Mouse (Mus musculus): ENCODE measurements around the gene Spag16. TPM values are rescaled to one million over a fixed set of nuclear protein-coding genes. Genes with fewer than 3 reads are reported as not detected.

Spag16 gene
- polyA plus RNA-seq, 1 experiment from 2014 or later: 2.6 TPM

DNA sequence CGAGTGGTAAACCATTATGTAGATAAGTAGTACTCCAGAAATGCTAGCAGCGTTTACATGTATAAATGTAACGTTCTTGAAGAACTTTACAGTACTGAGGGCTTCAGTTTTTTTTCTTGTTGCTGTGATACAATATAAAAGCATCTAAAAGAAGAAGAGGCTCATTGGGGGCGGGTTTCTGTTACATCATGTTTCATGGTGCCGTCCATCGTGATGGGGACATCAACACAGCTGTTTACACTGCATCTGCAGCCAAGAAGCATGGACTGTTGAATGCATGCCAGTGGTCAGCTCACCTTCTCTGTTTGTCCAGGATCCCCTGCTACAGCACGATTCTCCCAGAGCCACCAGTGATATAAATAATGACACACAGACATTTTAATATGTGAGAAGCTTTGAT lies 26.7 kb downstream of the Spag16 start:
- Histone ChIP-seq H3K27me3 (ENCODE audit: poor library complexity, severe bottlenecking) (no peaks in the 10 kb centered on the region), H3K4me3 (no peak overlapping the region), H3K27ac (no peak overlapping the region), H3K9me3 (no peaks in the 10 kb centered on the region), H3K4me1 (no peaks in the 10 kb centered on the region), H3K36me3 (replicated peaks) (no peaks in the 10 kb centered on the region)
- no peak for DNase-seq (ENCODE audit: extremely low spot score, low spot score)
- 89% methylated on average over 7 of the region's 7 CpGs for WGBS

DNA sequence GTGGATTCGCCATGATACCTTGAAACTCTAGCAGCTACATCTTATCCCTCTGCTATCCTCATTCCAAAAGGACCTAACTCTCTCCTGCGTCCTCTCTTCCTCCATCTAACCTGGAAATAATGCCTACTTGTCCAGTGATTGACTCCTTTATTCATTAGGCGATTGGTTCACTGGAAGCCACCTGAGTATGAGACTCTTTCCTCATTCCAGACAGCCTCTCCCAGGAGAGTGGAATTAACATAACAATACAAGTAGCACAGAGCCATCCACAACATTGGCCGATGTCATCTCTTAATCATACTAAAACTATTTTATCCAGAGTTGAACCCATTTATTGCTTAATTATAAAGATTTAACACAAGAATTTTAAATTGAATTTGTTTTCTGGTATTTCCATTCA lies 41.0 kb downstream of the Spag16 start:
- Histone ChIP-seq H3K36me3 (replicated peaks) (no peaks in the 10 kb centered on the region), H3K27ac (no peak overlapping the region), H3K4me3 (no peak overlapping the region), H3K27me3 (ENCODE audit: poor library complexity, severe bottlenecking) (no peaks in the 10 kb centered on the region), H3K9me3 (no peaks in the 10 kb centered on the region), H3K4me1 (no peaks in the 10 kb centered on the region)
- no peak for DNase-seq (ENCODE audit: extremely low spot score, low spot score)
- 82% methylated on average over 4 of the region's 4 CpGs for WGBS

DNA sequence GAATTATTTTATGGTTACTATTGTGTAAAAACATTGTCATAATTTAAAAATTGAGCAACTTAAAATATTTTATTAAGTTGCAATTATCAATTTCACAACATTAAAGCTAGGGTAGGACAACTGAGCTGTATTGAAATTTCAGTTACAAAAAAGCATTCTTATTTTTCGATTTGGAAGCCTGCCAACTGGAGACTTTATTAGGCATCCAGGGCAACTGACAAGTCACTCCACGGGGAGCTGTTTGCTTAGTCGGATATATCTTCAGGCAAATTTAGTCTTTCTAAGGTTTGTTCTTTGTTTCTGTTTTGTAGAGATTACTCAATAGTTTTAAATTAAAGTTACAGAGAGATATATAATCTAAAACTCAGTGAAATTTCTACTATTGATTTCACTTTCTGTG lies 129.8 kb downstream of the Spag16 start:
- DNase-seq (ENCODE audit: extremely low spot score, low spot score): no peak
- no peak overlapping the region for H3K4me3 ChIP-seq
- H3K4me1 ChIP-seq: no peaks in the 10 kb centered on the region
- no peaks in the 10 kb centered on the region for H3K36me3 ChIP-seq (replicated peaks)
- no peaks in the 10 kb centered on the region for H3K9me3 ChIP-seq
- 80% methylated on average over 3 of the region's 3 CpGs for WGBS
- no peak overlapping the region for H3K27ac ChIP-seq
- no peaks in the 10 kb centered on the region for H3K27me3 ChIP-seq (ENCODE audit: poor library complexity, severe bottlenecking)

DNA sequence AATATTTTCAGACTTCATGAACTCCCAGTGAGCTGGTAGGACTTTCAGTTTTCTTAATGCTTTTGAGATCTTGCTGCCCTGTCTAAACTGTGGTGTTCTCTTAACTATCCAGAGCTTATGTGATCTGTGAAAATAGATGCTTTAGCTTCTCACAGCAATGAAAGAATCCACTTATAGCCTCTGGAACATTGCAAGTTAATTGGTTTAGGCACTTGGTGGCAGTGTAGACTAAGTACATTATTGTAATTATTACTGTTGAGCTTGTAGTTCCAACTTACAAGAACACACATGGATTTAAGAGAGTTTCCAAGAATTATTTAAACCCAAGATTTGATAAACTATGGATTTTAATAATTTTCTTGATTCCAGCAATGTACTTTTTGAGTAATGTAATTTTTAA lies 170.1 kb downstream of the Spag16 start:
- H3K36me3 ChIP-seq (replicated peaks): no peaks in the 10 kb centered on the region
- no peaks in the 10 kb centered on the region for H3K4me1 ChIP-seq
- no peaks in the 10 kb centered on the region for H3K27me3 ChIP-seq (ENCODE audit: poor library complexity, severe bottlenecking)
- no peak overlapping the region for H3K27ac ChIP-seq
- no peak for DNase-seq (ENCODE audit: extremely low spot score, low spot score)
- no peak overlapping the region for H3K4me3 ChIP-seq
- H3K9me3 ChIP-seq: no peaks in the 10 kb centered on the region

DNA sequence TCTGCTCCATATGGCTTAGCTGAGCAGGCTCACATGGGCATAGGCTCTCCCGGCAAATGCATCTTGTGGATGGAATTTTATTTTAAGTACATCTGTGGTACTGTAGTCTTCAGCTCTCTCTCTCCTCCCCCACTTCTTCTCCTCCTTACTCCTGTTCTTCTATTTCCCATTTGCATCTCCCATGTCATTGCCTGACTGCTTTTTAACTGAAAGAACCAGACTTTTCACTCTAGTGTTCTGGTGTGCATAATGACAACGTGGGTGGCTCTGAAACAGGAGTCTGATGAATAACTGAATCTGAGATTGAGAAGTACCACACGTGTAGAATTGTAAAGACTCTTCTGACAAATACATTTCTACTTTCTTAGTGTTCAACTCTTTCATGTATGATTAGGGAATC lies 186.2 kb downstream of the Spag16 start:
- Histone ChIP-seq H3K4me1 (no peaks in the 10 kb centered on the region), H3K9me3 (no peaks in the 10 kb centered on the region), H3K27me3 (ENCODE audit: poor library complexity, severe bottlenecking) (no peaks in the 10 kb centered on the region), H3K4me3 (no peak overlapping the region), H3K36me3 (replicated peaks) (no peaks in the 10 kb centered on the region), H3K27ac (no peak overlapping the region)
- WGBS: 79% methylated on average over 3 of the region's 3 CpGs
- DNase-seq (ENCODE audit: extremely low spot score, low spot score): no peak

DNA sequence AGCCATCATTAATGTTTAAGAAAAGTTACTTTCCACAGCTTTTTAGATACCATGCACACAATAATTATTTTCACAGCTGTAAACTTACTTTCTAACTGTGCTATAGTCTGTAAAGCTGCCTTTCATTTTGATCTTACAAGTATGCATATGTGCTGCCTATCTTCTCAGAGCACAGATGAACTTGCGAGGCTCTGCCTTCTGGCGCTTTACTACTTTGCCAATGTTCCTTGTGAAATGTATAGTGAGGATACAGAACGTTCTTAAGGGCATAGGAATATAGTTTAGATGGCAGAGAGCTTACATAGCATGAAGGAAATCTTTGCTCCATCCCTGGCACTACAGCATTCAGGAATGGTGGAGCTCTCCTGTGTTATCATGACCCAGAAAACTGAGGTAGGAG lies 210.6 kb downstream of the Spag16 start:
- DNase-seq (ENCODE audit: extremely low spot score, low spot score): no peak
- H3K36me3 ChIP-seq (replicated peaks): no peaks in the 10 kb centered on the region
- H3K4me3 ChIP-seq: no peak overlapping the region
- H3K27me3 ChIP-seq (ENCODE audit: poor library complexity, severe bottlenecking): no peaks in the 10 kb centered on the region
- WGBS: 91% methylated on average over 3 of the region's 3 CpGs
- no peak overlapping the region for H3K27ac ChIP-seq
- no peaks in the 10 kb centered on the region for H3K9me3 ChIP-seq
- no peaks in the 10 kb centered on the region for H3K4me1 ChIP-seq

DNA sequence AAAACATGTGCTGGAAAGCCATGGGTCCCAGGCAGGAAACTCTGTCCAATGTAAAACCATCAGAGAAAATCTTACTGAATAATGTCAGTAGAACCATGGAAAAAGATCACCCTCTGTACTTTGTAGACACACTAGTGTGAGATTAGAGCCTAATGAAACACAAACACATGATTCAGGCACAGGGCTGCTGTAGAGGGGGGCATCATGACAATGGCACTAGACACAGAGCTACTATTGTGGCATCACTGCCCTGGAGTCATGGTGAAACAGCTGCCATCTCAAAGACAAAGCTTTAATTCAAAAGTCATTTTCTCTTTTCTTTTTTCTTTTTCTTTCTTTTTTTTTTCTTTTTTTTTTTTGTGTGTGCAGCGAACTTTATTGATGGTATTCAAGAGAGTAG lies 240.6 kb downstream of the Spag16 start:
- 86% methylated on average over 1 of the region's 1 CpGs for WGBS
- no peaks in the 10 kb centered on the region for H3K4me1 ChIP-seq
- H3K9me3 ChIP-seq: no peaks in the 10 kb centered on the region
- DNase-seq (ENCODE audit: extremely low spot score, low spot score): no peak
- no peak overlapping the region for H3K4me3 ChIP-seq
- H3K36me3 ChIP-seq (replicated peaks): no peaks in the 10 kb centered on the region
- no peak overlapping the region for H3K27ac ChIP-seq
- no peaks in the 10 kb centered on the region for H3K27me3 ChIP-seq (ENCODE audit: poor library complexity, severe bottlenecking)

DNA sequence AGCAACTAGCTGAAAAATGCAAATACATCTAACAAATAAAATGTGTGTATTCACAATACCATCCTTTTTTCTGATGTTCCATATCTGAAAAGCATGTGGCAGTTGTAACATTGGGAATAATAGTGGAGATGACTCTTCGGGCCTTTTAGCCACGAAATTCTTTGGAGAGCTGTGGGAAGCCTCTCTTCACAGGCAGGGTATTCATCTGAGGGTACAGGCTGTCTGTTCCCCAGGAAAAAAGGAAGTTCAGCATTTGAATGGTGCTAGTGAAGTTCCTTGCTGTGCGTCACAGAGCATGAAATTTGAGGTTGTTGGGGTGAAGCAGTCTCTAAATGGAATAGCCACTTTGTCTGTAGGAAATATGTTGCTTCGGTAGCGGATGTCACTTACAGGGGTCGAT lies 246.7 kb downstream of the Spag16 start:
- H3K4me1 ChIP-seq: peaks cover 6% of the 10 kb centered on the region
- DNase-seq (ENCODE audit: extremely low spot score, low spot score): no peak
- H3K36me3 ChIP-seq (replicated peaks): no peaks in the 10 kb centered on the region
- H3K4me3 ChIP-seq: no peak overlapping the region
- 28% methylated on average over 6 of the region's 6 CpGs for WGBS
- no peaks in the 10 kb centered on the region for H3K27me3 ChIP-seq (ENCODE audit: poor library complexity, severe bottlenecking)
- no peaks in the 10 kb centered on the region for H3K9me3 ChIP-seq
- H3K27ac ChIP-seq: no peak overlapping the region

DNA sequence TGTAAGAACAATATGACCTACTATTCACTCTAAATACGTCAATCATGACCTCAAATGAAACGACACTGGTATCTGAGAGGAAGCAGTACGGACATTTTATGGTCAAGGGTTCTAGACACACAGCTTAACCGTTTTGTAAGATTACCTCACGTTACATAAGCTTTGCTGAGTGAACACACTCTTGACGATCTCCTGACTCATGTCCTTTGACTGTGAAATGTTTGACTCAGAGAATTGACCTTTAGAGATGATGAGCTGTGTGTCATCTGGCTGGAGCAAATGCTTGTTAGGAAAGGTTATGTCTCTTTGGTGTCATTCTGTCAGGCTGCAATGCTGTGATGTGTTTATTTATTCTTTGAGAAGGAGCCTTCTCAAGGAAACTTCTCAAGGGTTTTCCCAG lies 252.0 kb downstream of the Spag16 start:
- Histone ChIP-seq H3K27ac (no peak overlapping the region), H3K9me3 (no peaks in the 10 kb centered on the region), H3K36me3 (replicated peaks) (no peaks in the 10 kb centered on the region), H3K4me1 (no peaks in the 10 kb centered on the region; the same call in 1 of the 2 replicates), H3K4me3 (no peak overlapping the region), H3K27me3 (ENCODE audit: poor library complexity, severe bottlenecking) (no peaks in the 10 kb centered on the region)
- WGBS: 91% methylated on average over 6 of the region's 6 CpGs
- no peak for DNase-seq (ENCODE audit: extremely low spot score, low spot score)

DNA sequence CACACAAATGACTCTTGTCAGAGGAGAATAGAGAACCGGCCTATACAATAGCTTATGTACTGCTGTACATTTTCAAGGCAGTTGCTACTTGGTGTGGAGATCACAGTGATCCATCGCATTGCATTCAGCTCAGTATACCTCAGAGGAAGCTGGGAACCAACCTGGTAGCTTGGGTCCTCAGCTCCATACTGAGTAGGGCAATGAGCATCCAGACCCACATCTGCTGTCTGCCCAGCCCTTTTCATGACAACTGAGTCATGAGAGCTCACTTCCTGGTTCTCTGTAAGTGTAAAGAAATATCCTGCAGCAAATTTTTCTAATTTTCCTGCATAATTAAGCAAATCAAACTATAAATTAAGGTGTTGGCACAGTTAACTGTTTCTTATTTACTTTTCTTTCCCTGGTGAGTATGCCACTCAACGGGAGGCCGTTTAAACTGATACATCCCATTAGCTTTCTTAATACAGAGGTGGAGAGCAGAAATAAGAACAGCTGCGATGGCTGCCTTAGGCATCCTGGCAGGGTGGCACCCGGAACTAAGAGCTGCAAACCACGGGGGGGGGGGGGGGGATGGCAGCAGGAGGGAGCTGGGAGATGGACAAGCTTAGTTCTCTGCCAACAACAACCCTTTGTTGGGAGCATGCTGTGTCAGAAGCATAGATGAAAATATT lies 255.6 kb downstream of the Spag16 start:
- WGBS: 69% methylated on average over 7 of the region's 7 CpGs
- Histone ChIP-seq H3K27me3 (ENCODE audit: poor library complexity, severe bottlenecking) (no peaks in the 10 kb centered on the region), H3K4me1 (no peaks in the 10 kb centered on the region; the same call in 1 of the 2 replicates), H3K36me3 (replicated peaks) (no peaks in the 10 kb centered on the region), H3K9me3 (no peaks in the 10 kb centered on the region), H3K27ac (no peak overlapping the region), H3K4me3 (no peak overlapping the region)
- DNase-seq (ENCODE audit: extremely low spot score, low spot score): no peak

DNA sequence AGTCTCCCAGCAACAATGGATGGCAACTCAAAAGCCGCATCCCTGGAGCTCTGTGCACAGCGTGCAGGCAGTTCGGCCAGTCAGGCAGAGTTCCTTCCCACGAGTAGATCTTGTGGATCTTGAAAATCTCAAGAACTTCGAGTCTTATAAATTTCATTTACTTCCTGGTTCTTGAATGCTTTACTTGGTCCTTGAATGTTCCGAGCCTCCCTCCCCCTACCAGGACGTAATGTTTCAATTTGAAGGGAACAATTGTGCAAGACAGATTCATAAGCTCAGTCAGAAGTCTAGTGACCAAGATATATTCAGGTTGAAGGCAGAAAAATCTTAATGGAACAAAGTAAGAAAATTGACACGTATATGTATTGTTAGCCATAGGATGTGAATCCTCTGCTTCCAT lies 277.9 kb downstream of the Spag16 start:
- Histone ChIP-seq H3K9me3 (no peaks in the 10 kb centered on the region), H3K36me3 (replicated peaks) (no peaks in the 10 kb centered on the region), H3K4me3 (no peak overlapping the region), H3K27ac (no peak overlapping the region), H3K27me3 (ENCODE audit: poor library complexity, severe bottlenecking) (no peaks in the 10 kb centered on the region), H3K4me1 (no peaks in the 10 kb centered on the region)
- no peak for DNase-seq (ENCODE audit: extremely low spot score, low spot score)
- 93% methylated on average over 8 of the region's 8 CpGs for WGBS

DNA sequence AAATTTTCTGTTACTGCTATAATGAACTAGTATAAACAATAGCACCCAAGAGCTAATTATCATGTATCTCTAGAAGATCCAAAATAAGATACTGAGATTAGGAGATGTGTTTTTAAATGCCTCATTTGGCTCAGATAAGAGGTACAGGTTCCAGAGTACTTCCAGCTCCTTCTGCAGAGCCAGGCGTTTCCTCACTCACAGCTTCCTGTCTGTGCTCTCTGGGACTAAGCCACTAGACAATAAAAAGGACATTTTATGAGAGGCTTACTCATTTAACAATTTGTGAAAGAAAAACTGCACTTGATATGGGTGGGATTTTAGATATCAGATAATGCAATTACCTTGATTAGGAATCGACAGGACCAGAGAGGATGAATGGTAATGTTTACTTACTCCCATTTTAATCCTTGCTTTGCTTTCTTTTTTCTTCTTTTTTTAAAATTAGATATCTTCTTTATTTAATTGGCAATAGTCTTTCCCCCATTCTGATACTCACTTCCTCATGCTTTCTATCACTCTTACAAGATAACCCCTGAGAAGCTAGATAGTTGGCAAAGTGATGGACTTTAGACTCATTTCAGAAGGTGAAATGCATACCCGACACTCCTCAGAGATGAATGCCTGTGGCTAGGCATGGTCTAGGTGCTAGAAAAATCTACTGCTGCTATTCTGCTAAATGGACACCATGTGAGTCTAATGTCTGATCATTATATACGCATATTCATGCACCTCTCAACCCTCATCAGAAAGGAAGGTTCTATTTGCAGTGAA lies 289.6 kb downstream of the Spag16 start:
- DNase-seq (ENCODE audit: extremely low spot score, low spot score): no peak
- Histone ChIP-seq H3K9me3 (no peaks in the 10 kb centered on the region), H3K27ac (no peak overlapping the region), H3K4me1 (no peaks in the 10 kb centered on the region), H3K27me3 (ENCODE audit: poor library complexity, severe bottlenecking) (no peaks in the 10 kb centered on the region), H3K4me3 (no peak overlapping the region), H3K36me3 (replicated peaks) (no peaks in the 10 kb centered on the region)
- 90% methylated on average over 4 of the region's 4 CpGs for WGBS

DNA sequence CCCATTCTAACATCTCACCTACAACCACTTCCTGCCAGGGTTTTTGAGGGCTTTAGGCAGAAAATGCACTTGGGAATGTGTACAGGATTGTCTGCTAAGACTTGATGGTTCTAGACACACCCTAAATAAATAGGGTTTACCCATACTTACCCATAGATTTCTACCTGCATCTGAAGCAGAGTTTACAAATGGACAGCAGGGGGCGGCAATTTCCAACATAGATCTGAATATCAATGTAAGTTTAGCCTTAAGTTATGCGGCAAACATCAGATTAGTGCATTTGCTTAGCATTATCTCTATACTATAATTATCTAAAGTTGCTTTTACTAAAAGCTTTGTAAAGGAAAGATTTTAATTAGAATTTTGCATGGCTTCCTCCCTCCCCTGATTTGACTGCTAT lies 301.3 kb downstream of the Spag16 start:
- 71% methylated on average over 2 of the region's 2 CpGs for WGBS
- H3K4me3 ChIP-seq: no peak overlapping the region
- no peak for DNase-seq (ENCODE audit: extremely low spot score, low spot score)

More for the DNA sequence above, 301.3 kb downstream of the Spag16 start:
- Histone ChIP-seq H3K36me3 (replicated peaks) (no peaks in the 10 kb centered on the region), H3K9me3 (no peaks in the 10 kb centered on the region), H3K27me3 (ENCODE audit: poor library complexity, severe bottlenecking) (no peaks in the 10 kb centered on the region), H3K4me1 (no peaks in the 10 kb centered on the region), H3K27ac (no peak overlapping the region)
